Mouse (Mus musculus): ENCODE measurements at regions not wholly inside any gene's neighbourhood (a gene's known extent, or its start where the extent isn't known, plus 50 kb on each side); places are given as distances from the start of the nearest gene placed in this dataset.
"Not testable (repeated sequence)": the region's sequence is repeated elsewhere in the genome, so short reads cannot be mapped to it uniquely, and the experiment has no call there.

- not testable (repeated sequence) for DNase-seq
Observed at GRCm38 (mm10) chr8:20123545-20123944, 220.4 kb downstream of the Gm31371 start.

DNA sequence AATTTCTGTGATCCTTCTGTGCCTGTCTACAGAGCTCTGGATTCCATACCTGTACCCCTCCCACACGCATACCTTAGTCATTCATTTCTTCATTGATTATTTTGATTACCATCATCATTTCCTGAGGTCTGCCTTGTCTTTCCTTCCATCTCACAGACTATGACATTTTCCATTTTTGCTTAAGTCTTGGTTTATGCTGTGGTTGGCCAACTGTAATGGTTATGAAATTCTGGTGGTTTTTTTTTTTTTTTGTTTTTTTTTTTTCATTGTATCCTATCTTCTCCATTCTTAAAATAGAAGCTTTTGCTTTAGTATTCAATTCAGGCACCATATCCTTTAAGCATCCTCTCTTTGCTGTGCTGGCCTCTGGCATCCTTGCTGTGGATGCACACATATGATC is 227.4 kb downstream of the Gm15319 start:
- DNase-seq: not testable (repeated sequence)

DNA sequence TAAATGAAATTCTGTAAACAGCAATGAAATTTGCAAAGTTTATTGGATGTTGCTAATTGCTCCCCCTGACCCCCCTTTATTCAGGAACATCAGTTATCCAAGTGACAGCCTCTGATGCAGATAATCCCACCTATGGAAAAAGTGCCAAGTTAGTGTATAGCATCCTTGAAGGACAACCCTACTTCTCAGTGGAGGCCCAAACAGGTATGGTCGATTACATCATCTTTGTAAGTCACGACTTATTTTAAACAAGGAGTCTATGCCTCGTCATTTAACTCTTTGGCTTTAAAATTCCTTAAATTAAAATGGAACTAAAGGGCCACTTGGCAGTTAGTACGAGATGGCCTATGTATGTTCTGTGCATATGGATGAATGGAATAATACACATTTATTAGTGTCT is 217.6 kb downstream of the Gm15319 start:
- not testable (repeated sequence) for DNase-seq

DNA sequence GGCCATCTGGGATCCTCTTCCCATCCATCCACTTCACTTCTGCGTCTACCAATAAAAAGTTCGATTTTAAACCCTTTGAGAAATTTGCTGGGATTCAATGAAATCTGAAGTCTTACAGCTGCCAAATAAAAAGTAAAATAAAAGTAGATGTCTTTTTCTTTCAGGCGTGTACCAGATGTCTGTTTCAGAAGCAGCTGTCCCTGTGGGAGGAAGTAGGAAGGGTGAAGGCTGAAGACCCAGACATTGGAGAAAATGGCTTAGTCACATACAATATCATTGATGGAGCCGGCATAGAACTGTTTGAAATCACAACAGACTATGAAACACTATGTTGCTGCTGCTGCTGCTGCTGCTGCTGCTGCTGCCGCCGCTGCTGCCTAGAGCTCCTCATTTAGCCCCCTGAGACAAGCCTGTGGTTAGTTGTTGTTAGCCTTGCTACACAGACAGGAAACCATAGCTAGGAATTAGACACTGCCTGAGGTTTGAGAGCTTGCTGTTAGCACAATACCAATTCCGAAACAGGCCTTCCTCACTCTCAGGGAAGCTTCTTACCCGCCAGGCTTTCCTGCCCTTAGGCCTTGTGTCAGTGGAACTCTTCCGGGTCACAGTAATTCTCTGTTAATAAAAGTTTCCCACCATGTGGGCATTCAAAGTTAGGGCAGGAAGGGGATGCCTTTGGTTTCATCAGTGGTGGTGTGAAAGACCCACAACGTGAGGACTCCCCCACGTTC is 211.5 kb downstream of the Gm15319 start:
- DNase-seq: not testable (repeated sequence)

DNA sequence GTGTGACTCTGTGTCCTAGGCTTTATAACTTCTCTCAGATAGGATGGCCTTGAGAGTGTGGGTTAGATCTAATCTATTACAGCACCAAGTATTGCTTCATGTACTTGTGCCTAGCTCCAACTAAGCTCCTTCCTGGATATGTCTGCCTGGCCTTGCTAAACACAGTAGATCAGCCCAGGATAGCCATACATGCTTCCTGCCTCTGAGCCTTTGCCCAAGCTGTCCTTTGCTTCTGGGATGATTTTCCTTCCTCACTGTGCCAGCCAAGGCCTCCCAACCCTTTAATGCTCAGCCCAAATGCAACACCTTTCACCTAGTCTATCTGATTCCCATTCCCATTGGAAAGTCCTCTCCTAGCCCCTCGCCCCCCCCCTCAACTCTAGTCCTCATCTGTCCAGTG is 208.9 kb downstream of the Gm15319 start:
- not testable (repeated sequence) for DNase-seq

Data from kidney, postnatal 14 days (tissue).